30 mouse cellular contexts compared by ENCODE assay signal in genomic region chr16:91738505-91738904, GRCm38 (mm10).
"Had no signal": no experiment of that assay in that cellular context is flagged by ENCODE, and none has a peak within 500 bp of the region (broad histone marks: within the 10 kb centered on the region; RNA-seq: fewer than 3 reads in every experiment).

No protein-coding gene starts in this region.

- H3K27me3 ChIP-seq: limb, embryonic 12.5 days; limb, embryonic 13.5 days; limb, embryonic 15.5 days; lung, embryonic 15.5 days; midbrain, embryonic 12.5 days; midbrain, embryonic 13.5 days; midbrain, embryonic 15.5 days; neural tube, embryonic 12.5 days had no signal

- H3K36me3 ChIP-seq: limb, embryonic 12.5 days; limb, embryonic 15.5 days; liver, embryonic 12.5 days; liver, embryonic 13.5 days; liver, embryonic 15.5 days; lung, embryonic 15.5 days; midbrain, embryonic 12.5 days; midbrain, embryonic 13.5 days; midbrain, embryonic 15.5 days; neural tube, embryonic 12.5 days had no signal

- H3K9me3 ChIP-seq: limb, embryonic 10.5 days; limb, embryonic 12.5 days; limb, embryonic 13.5 days; limb, embryonic 15.5 days; liver, embryonic 12.5 days; liver, embryonic 13.5 days; liver, embryonic 15.5 days; lung, embryonic 15.5 days; megakaryocyte, embryonic 14.5 days; midbrain, embryonic 10.5 days; midbrain, embryonic 12.5 days; midbrain, embryonic 13.5 days; midbrain, embryonic 15.5 days; neural tube, embryonic 12.5 days had no signal

- DNase-seq: left cerebral cortex, postnatal 4 days; liver; liver, embryonic 13.5 days; liver, postnatal 0 days; lung, adult 18-20 months; lung, adult 2 months; lung, embryonic 14.5 days; lung, postnatal 10 days; lung, postnatal 14 days; lung, postnatal 36 days; lung, postnatal 4 days; midbrain, embryonic 14.5 days had no signal

- H3K27ac ChIP-seq: limb, embryonic 10.5 days; limb, embryonic 12.5 days; limb, embryonic 13.5 days; limb, embryonic 15.5 days; liver, embryonic 12.5 days; liver, embryonic 13.5 days; liver, embryonic 14.5 days; liver, embryonic 15.5 days; lung, embryonic 15.5 days; midbrain, embryonic 10.5 days; midbrain, embryonic 12.5 days; midbrain, embryonic 13.5 days; midbrain, embryonic 15.5 days; neural tube, embryonic 12.5 days had no signal

- ATAC-seq: liver, embryonic 12.5 days; liver, postnatal 0 days; lung, postnatal 0 days; midbrain, embryonic 13.5 days; midbrain, embryonic 15.5 days; midbrain, embryonic 16.5 days had no signal

- H3K9ac ChIP-seq: limb, embryonic 12.5 days; limb, embryonic 13.5 days; limb, embryonic 15.5 days; liver, embryonic 12.5 days; liver, embryonic 13.5 days; liver, embryonic 14.5 days; liver, embryonic 15.5 days; liver, postnatal 0 days; lung, embryonic 14.5 days; lung, embryonic 15.5 days; midbrain, embryonic 12.5 days; midbrain, embryonic 13.5 days; midbrain, embryonic 15.5 days; neural tube, embryonic 12.5 days had no signal

- H3K4me3 ChIP-seq: limb, embryonic 10.5 days; limb, embryonic 12.5 days; limb, embryonic 13.5 days; limb, embryonic 15.5 days; liver, embryonic 12.5 days; liver, embryonic 13.5 days; liver, embryonic 15.5 days; lung, embryonic 15.5 days; megakaryocyte, embryonic 14.5 days; midbrain, embryonic 10.5 days; midbrain, embryonic 12.5 days; midbrain, embryonic 13.5 days; midbrain, embryonic 15.5 days; neural tube, embryonic 12.5 days had no signal

- H3K4me2 ChIP-seq: limb, embryonic 12.5 days; limb, embryonic 13.5 days; limb, embryonic 15.5 days; liver, embryonic 11.5 days; liver, embryonic 12.5 days; liver, embryonic 13.5 days; liver, embryonic 15.5 days; lung, embryonic 14.5 days; lung, embryonic 15.5 days; midbrain, embryonic 11.5 days; midbrain, embryonic 12.5 days; midbrain, embryonic 13.5 days; midbrain, embryonic 15.5 days; neural tube, embryonic 12.5 days had no signal
